Mouse (Mus musculus) liver, postnatal 0 days (tissue): ENCODE measurements at regions not wholly inside any gene's neighbourhood (a gene's known extent, or its start where the extent isn't known, plus 50 kb on each side); places are given as distances from the start of the nearest gene placed in this dataset.

Experiments used
- CTCF ChIP-seq: sonication (generic); IDR thresholded peaks from 2 replicates; pipeline ENCODE4 v1.5.1; 2016; ENCODE audit warnings: antibody characterized with exemption, low read depth
- EP300 ChIP-seq: IDR thresholded peaks from 2 replicates; pipeline ENCODE4 v1.6.1; 2016; ENCODE audit warnings: antibody characterized with exemption, low read depth, mild to moderate bottlenecking

DNA sequence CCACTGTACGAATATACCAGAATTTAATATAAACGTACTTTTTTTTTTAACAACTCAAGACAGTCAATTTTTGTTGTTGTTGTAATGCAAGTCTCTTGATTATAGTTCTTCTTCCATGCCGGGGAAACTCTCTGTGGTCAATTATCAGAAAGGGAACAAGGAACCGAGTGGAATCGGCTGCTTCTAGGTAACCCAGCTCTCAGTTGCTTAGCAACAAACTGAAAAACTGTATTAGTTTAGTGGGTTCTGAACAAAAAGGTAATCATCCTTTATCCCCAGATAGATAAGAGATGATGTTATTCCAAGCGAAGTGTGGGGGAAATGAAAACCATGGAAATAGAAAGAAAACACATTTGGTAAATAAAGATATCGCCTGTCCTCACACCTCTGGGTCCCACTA lies 57.9 kb upstream of the Sfmbt2 start:
- TF ChIP-seq CTCF: no peak
- no peak for TF ChIP-seq EP300
